Mouse (Mus musculus): ENCODE measurements around the gene Ptprd.

Ptprd gene

DNA sequence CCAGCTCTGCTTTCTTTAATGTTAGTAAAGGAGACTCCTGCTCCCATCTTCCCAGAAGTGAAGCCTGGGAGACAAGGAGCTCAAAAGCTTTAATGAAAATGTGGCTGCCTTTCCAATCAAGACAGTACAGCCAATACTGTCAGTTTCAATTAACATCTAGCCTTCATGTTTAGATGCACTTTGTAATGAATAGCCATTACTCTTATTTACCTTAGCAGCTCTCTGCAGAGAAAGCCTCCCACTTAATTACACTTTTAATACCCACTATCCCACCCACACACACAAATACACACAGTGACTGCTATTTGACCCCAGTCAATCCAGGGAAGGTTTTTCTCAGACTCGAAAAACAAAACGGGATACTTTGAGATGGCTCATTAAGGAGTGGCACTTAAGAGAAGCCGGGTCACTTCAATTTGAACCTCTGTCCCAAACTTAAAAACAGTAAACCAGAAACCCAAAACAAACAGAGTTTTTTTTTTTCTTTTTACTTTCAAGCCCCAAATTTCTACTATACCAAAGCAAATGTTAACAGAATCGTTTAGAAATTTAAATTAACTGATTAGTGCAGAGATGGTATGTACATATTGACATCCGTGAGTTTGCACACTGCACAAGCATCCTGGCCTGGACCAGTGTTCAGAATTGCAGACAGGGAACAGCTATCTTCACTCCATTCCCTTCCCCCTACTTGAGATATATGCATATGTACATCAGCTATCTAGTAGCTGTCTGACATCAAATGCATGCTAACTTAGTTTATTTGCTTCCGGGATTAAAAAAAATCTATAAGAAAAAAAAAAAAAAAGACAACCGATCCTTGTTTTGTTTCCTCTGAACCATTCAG lies 1824.6 kb downstream of the Ptprd start:
- DNase-seq (ENCODE audit: low read depth) = no peak

GRCm38 (mm10) chr4:76385818-76386217 lies 1825.9 kb downstream of the Ptprd start:
- no peak for DNase-seq (ENCODE audit: low read depth)

DNA sequence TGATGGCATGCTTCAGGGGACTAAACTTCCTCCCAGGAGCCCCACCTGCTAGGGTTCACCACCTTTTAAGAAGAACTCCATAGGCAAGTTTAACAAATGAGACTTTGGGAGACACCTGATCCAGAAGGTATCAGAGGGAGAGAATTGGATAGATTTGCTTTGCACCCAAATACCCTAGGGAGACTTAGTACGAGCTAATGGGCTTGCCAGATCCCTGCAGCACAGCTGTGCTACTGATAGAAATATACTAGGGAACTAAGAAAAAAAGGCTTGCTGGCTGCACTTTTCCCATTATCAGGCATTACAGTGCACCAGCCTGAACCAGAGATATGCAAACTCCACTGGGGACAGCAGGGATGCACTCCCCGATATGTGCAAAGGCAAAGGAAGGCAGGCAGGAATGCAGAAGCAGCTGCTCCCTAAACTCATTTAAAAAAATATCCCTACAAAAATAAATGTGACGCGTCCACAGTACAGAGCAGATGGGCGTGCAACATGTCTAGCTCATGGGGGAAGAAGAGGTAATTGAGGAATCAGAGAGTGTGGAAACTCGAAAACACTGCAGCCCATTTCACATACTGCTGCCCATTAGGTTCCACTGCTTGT lies 1831.3 kb downstream of the Ptprd start:
- DNase-seq (ENCODE audit: low read depth) = no peak

GRCm38 (mm10) chr4:76370041-76370880 lies 1841.5 kb downstream of the Ptprd start:
- DNase-seq (ENCODE audit: low read depth) = no peak

DNA sequence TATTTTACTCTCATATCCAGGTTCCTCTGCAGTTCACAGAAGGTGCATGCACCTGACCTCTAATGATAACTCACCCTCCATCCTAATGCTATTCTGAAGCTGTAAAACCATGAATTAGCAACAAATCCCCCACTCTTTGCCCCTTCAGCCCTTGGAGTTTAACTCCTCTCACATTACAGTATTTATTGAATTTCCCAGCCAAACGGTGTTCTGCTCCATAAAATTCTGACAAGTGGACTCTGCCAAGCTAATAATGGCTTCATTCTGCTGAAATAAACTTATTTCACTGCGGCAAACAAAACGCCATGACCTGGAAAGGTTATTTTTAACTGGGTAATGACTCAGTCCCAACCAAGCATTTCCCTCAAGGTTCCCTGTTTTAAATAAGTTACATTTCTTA lies 1842.7 kb downstream of the Ptprd start:
- DNase-seq (ENCODE audit: low read depth) = no peak

DNA sequence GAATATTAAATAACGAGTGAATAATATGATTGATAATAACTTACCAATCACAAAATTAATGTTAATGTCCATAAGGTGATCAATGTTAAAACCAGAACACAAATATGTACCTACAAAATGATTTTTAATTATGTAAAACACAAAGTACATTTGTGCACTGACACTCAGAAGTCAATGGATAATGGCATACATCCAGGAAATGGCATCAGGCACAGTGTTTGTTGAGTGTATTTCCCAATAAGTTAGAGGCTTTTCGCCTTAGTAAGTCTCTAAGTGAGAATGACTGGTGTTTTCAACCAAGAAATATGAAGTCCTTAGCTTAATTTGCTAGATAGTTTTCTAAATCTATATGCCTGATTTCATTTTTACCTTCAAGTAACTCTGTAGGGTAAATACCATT lies 1843.5 kb downstream of the Ptprd start:
- DNase-seq (ENCODE audit: low read depth) = no peak

DNA sequence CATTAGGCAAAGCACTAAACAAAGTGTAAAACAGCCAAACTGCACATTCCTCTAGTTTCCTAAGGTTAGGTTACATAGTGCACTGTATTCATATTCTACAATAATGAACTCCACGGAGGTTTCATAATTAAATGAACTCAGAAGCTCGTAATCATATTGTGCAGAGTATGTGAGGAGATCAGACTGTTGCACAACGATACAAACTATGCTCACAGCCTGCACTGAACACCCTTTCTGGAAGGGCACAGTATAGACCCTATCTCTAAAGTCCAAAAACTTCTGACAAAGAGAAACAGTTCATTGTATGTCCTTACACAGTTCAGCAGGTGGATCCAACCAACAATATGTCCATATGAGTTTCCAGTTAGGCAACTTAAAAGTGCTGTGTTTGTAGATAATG lies 1844.5 kb downstream of the Ptprd start:
- DNase-seq (ENCODE audit: low read depth) = no peak

- DNase-seq (ENCODE audit: low read depth) = no peak
Measured at GRCm38 (mm10) chr4:76365871-76366270, 1845.9 kb downstream of the Ptprd start.

DNA sequence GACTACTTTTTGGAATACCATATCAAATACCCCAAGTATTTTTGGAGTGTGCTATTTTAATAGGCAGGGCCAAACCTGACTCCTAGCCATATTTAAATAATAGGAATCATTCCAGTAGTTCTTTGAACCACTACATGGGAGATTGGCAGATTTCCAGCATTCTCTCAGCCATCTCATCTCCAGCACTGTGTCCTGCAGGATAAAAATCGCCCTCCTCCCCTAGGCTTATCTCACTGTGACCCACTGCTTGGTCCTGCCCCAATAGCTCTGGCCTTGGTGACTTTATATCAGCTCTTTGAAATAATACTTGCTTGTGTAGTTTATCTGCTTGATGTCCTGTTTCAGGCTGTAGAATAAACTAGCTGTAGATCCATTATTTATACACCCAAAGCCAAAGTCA lies 1850.2 kb downstream of the Ptprd start:
- no peak for DNase-seq (ENCODE audit: low read depth)

GRCm38 (mm10) chr4:76354167-76354566 lies 1857.6 kb downstream of the Ptprd start:
- DNase-seq (ENCODE audit: low read depth) = no peak

- no peak for DNase-seq (ENCODE audit: low read depth)
Measured at GRCm38 (mm10) chr4:76352468-76352867, 1859.3 kb downstream of the Ptprd start.

DNA sequence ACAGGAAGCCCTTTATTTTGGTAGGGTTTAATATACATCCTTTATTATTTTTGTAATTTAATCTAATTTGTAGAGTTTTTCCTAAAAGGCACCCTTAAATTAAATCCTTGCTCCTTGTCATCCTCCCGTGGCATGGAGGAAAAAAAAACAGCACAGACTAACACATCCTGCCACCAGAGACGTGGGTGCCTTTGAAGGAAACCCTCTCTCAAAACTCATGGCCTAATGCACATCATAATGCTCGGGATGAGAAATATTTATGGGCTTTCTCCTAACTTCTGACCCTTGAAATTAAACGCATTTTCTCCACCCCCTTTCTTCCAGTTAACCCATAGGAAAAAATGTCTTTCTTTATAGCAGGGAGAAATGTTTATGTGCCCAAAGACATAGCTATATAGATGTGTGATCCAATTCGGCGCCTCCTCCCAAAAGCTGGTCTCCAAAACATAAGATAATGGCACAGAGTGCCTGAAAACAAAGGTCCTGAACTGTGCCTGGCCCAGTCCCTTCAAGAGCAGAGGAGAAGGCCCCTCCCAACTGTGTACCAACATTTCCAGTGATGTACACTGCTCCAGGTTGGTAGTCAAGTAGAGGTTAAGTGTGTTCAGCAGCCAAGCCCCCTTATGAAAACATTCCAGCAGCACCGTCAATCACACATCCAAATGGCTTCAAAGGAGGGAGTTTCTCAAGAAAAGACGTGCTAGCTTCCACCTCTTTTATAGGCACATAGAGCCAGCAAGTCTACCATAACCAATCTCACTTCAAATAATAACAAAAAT lies 1860.4 kb downstream of the Ptprd start:
- DNase-seq (ENCODE audit: low read depth) = no peak

GRCm38 (mm10) chr4:76350241-76350962 lies 1861.4 kb downstream of the Ptprd start:
- DNase-seq (ENCODE audit: low read depth) = no peak

GRCm38 (mm10) chr4:76344059-76344458 lies 1867.7 kb downstream of the Ptprd start:
- DNase-seq (ENCODE audit: low read depth) = no peak

DNA sequence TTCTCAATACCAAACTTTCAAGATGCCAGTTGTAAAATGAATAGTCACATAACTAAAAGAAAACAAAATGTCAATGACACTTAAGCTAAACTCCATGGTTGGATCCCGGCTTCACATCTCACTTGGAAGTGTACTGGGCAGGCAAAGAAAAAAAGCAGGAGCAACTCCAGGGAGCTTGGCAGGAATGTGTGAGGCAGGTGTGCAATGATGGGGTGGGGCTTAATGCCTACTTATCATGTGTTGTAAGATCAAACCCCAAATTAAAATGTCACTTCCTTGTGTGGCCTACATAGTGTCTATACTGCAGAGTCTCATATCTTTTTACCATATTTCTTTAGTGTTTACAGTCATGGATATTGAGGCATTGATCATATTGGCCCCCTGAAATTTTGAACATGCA lies 1873.8 kb downstream of the Ptprd start:
- DNase-seq (ENCODE audit: low read depth) = no peak

DNA sequence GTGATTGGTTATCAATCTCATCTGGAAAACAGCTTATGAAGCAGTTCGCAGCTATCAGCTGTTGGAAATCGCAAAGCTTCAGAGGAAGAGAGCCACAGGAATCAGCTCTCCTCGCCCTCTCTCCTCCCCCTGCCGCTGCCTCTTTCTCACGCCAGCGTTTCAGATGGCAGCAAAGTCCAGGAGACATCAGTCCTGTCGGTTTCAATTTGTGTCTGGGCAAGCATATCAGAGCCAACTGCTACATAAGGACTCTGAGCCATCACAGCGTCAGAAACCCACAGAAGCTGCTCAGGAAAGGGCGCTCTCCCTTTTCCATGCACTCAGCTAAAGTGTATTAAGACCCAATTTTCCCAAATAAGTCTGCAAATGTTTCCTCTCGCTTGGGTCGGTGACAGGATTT lies 1884.4 kb downstream of the Ptprd start:
- no peak for DNase-seq (ENCODE audit: low read depth)

GRCm38 (mm10) chr4:76325646-76326045 lies 1886.1 kb downstream of the Ptprd start:
- no peak for DNase-seq (ENCODE audit: low read depth)

DNA sequence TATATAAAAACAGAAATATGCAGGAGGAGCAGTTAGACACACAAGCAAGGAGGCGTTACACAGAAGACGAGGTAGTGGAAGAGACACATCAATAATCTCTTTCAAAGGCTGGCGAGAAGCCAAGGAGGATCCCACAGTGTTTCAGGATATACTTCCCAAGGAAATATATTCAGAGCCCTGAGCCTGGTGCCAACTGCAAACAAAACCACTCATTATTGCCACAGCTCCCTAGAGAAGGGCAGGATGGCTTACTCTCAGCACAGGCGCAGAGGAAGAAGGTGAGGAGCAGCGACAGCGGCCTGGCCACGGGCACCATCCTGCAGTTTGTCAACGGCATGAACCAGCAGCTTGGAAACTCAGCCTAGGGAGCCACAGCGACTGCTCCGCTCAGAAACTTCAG lies 1886.8 kb downstream of the Ptprd start:
- no peak for DNase-seq (ENCODE audit: low read depth)

GRCm38 (mm10) chr4:76324509-76324908 lies 1887.3 kb downstream of the Ptprd start:
- no peak for DNase-seq (ENCODE audit: low read depth)

DNA sequence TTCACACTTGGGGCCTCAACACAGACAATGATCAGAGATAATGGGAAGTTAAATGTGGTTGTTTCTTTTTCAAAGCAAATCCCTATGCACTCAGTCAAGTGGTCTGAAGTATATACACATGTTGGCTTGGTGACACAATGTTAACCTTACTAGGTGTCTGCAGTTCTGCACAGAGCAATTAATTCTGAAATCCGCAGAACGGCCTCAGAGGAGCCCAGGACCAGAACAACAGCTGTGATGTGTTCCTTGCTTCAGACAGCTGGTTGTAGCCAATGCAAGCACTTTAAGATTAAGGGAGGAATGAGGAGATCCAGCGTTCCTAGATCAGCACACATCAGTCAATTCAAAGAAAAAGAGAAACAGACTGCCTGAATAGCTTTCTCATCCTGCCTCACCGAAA lies 1891.9 kb downstream of the Ptprd start:
- DNase-seq (ENCODE audit: low read depth) = no peak

- no peak for DNase-seq (ENCODE audit: low read depth)
Measured at GRCm38 (mm10) chr4:76315977-76316376, 1895.8 kb downstream of the Ptprd start.

Data from induced T-regulatory cell, adult 2 months (primary cell).